Mouse (Mus musculus) layer of hippocampus, postnatal 10 days (tissue): ENCODE results near the gene Pakap. TPM values are rescaled to one million over a fixed set of nuclear protein-coding genes. Genes with fewer than 3 reads are reported as not detected.
A peak's percentile ranks its signal among the peaks of the same experiment; 100 is the strongest.

ENCODE experiments used
- DNase-seq, 2 experiments: peaks; one replicate each; pipeline ENCODE4 v3.0.0; 2021; ENCODE audit warnings: low spot score in 2 of 2
- total RNA-seq, 2 experiments: library from RNA; stranded (reverse); gene quantifications; 2 replicates each; pipeline ENCODE4 v1.2.3; 2021

Gene Pakap
- total RNA-seq, 2 experiments from 2014 or later: 20.9 to 25.3 TPM

DNA sequence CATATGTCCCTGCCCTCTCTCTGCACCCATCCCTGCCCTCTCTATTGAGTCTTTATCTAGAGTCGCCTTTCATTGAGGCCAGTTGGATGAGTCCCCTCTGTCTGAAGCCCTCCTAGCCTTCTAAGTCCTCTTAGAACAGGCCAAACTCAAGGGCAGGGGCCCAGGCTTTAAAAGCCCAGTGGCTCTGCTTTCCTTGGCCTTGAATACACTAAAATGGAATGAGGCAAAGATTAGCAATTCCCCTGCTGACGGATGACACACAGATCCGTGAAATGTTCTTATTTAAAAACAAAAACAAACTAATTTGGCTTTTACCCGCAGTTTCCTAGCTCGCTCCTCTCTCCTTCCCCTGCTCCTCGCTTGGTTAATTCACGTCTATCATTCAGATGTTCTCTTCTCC lies 194.4 kb downstream of the Pakap start:
- no peak for DNase-seq

DNA sequence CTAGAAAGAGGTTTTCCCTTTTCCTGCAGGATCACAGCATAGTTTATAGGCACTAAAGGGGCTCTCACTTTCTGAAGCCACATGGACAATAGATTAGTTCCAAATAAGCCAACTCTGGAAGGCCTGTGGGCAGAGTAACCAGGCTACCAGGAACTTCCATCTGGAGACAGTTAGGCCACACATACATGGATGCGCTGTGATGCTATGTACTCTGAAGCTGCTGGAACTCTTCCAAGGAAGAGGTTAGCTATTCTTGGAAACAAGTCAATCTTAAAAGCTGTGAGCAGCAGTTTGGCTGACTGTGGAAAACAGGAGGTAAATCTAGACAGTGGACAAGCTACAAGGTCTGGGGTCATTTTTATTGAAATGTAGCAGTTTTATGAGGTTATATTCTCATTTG lies 196.4 kb downstream of the Pakap start:
- no peak for DNase-seq

DNA sequence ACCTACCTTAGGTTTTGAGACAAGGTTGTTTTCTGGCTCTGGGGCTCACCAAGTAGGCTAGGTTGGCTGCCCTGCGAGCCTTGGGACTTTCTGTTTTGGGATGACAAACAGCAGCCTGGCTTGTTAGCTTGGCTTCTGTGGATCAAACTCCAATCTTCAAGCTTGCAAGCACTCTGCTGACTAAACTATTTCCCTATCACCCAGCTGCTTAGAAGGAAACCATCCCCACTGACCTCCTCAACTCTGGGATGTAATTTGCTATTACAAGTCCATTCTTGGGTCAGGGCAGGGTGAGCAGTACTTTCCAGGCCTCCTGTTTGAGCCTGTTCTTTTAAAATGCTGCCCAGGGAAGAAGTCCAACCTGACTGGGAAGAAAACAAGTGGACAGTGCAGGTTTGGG lies 196.9 kb downstream of the Pakap start:
- DNase-seq: no peak

DNA sequence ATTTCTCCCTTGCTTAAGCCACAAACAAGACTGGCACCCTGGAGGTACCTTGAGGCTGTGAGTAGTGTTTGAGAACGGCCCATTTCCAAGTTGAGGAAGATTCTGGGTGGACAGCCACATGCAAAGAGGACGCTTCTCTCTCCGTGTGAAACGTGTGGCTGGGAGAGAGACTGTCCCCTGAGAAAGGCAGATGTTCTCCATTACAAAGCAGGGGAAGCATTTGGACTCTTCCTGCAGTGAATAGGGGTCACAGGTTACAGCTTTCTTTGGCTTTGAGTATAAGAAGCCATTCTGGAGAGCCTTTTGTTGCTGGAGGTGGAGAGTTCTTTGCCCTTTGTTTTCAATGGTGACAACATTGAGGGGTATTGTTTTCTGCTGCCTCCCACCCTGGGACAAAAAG lies 197.8 kb downstream of the Pakap start:
- DNase-seq: no peak

DNA sequence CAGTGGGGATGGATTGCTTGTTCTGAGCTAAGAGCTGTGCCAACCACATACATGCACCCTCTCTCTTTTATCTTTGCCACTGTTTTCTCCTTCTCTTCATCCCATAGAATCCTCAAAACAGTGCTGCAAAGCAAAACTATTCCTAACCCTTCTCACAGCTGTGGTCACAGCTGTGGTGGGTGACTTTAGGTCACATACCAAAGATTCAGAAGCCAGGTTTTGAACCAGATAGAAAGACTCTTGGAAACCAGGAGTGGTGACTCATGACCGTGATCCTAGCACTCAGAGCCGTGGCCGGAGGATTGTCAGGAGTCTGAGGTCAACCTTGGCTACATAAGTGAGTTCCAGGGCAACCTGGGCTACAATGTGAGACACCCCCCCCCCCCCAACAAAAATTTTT lies 201.0 kb downstream of the Pakap start:
- DNase-seq: no peak

DNA sequence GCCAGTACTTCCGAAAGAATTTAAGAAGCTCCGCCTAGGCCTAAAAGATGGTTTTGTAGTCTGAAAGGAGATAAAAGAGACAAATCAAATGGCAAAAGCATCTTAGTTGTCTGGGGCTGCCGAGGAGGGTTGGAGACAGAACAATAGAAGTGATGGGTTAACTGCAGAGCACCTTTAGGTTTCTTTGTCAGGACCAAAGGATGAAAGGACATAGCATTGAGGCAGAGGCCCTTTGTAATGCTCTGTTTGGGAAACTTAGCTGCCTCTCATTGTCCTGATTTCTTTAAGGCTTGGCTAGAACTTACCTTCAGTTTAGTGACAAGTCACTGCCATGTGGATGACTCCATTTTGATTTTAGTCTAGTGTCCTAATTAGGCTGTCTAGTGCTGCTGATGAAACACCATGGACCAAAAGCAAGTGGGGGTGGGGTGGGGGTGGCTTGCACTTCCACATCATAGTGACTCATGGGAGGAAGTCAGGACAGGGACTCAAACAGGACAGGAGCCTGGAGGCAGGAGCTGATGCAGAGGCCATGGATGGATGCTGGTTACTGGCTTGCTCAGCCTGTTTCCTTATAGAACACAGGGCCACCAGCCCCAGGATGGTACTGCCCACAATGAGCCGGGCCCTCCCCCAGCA lies 202.3 kb downstream of the Pakap start:
- no peak for DNase-seq

DNA sequence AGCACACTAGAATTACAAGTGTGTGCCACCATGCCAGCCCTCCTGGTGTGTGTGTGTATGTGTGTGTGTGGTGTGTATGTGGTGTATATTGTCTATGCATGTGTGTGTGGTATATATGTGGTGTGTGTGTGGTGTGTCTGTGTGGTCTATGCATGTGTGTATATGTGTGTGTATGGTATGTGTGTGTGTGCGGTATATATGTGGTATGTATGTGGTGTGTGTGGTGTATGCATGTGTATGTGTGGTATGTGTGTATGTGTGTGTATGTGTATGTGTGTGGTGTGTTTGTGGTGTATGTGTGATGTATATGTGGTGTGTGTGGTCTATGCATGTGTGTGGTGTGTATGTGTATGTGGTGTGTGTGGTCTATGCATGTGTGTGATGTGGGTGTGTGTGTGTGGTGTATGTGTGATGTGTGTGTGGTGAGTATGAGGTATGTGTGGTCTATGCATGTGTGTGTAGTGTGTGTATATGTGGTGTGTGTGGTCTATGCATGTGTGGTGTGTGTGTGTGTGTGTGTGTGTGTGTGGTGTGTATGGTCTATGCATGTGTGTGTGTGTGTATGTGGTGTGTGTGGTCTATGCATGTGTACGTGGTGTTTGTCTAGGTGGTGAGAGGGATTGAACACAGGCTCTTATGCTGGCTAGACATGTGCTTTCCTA lies 203.7 kb downstream of the Pakap start:
- DNase-seq: no peak

DNA sequence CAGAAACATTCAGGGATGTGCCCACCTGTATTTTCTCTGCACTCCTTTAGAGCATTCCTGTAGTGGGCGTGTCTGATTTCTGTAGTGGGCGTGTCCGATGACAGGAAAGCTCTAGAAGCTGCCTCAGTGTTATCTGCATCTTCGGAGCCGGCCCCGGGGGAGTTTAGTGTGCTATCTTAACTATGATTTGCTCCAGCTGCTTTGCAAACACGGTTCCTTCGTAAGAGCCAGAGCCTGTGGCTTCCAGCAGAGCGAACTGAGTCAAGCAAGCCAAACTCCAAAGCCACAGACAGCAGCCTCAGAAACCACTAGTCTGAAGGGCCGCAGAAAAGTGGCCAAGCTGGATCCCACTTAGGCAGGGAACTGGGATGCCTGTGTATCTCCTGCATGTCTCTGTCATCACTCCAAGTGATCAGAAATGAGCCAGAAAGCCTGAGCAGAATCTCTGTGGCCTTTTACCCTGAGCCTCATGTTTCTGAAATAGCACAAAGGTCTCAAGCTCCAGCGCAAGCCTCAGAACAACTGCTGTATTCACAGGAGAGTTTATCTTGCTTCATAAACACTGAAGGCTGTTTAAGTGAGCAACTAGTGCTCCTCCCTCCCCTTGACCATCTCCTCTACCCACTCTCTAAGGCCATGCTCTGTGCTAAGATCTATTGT lies 205.0 kb downstream of the Pakap start:
- no peak for DNase-seq

DNA sequence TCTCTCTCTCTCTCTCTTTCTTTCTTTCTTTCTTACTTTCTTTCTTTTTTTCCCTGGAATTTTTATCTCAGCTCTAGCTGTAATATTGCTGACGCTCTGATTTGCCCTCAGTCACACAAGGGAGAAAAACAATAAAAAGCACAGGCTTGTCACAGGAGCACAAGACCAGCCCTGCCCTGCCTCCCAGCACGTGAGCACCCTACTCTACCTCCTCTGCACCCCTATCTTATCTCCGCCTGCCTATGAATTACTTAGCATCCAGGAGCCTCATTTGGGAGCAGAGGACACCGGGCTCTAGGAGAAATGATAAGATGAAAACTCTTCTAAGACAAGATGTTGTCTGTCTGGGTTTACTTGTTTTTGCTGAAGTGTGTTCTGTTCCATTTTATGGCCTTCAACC lies 206.5 kb downstream of the Pakap start:
- DNase-seq: no peak

DNA sequence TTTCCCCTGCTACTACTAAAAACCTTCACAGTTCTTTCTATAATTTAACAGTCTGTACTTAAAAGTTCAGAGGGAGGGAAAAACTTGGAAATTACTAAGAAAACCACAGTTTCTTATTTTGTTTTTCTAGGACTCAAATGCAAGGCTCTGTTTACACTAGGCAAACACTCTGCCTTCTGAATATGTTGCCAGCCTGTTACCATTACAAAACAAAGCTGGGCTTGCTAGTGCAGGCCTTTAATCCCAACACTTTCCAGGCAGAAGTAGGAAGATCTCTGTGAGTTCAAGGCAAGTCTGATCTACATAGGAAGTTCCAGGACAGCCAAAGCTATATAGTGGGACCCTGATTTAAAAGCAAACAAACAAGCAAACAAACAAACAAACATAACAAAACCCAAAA lies 207.6 kb downstream of the Pakap start:
- no peak for DNase-seq

DNA sequence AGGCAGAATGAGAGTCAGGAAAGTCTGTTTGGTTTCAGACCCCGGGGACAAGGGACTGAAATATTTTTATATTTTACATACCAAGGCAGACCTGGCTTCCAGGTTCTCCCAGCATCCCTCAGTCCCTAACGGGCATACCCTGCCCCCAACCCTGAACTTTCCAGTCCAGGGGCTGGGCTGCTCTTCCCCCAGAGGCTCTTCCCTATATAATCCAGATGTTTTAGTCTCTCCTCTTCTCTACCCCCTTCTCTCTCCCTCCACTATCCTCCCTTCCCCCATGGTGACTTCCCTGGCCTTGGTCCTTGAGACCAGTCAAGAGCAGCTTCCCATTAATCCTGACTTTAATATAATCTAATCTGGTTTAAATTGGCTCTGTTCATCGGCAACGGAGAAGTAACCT lies 212.4 kb downstream of the Pakap start:
- DNase-seq: no peak

DNA sequence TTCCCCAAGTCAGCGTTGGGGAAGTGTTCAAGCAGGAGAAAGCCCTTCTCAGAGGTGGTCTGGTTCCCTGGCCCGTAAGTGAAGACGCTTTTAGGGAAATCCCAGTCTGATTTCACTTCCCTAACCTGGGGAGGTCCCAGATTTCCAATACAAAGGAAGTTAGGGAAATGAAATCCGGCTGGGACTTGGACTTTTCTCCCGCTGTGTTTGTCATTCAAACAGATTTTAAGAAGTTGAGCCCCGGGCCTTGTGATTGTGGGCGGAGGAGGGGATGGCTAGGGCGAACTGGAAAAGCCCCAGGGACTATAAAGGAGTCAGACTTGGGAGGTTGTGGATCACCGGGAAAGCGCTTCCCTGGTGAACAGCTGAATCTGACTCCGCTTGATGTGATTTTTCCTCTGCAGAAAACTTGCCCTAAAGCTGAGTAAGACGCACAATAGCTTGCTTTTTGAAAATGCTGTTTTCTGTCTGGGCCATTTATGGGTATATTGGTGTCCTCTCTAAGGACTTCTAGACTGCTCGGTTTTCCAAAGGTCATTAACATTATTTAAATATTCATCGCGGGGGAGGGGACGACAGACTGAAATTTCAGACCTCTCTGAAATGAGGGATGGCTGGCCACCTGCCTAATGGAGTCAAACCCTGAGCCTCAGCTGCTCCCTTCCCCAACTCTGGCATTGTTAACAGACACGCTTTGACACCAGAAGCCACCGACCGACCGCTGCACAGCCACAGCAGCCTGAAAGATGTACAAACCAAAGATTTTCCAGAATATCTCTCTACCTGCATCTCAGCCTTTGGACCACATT lies 213.1 kb downstream of the Pakap start:
- no peak for DNase-seq

DNA sequence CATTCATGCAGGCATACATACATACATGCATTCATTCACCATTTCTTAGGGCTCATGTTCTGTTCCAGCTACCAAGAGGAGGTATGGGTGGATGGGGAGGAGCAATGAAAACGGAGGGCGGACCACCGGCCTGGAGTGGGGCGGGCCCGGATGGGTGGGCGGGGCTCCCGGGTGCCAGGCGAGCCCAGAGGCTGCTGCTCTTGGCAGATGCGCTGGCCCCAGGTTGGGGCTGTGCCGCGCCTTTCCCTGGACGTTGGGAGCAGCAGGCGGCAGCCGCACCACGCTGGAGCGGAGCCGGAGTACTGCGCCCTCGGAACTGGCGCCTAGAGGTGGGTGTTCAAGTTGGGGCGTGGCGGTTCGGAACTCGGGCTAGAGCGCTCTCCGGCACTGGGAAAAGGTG lies 214.0 kb downstream of the Pakap start:
- peak; percentile 32 to 58 for DNase-seq

DNA sequence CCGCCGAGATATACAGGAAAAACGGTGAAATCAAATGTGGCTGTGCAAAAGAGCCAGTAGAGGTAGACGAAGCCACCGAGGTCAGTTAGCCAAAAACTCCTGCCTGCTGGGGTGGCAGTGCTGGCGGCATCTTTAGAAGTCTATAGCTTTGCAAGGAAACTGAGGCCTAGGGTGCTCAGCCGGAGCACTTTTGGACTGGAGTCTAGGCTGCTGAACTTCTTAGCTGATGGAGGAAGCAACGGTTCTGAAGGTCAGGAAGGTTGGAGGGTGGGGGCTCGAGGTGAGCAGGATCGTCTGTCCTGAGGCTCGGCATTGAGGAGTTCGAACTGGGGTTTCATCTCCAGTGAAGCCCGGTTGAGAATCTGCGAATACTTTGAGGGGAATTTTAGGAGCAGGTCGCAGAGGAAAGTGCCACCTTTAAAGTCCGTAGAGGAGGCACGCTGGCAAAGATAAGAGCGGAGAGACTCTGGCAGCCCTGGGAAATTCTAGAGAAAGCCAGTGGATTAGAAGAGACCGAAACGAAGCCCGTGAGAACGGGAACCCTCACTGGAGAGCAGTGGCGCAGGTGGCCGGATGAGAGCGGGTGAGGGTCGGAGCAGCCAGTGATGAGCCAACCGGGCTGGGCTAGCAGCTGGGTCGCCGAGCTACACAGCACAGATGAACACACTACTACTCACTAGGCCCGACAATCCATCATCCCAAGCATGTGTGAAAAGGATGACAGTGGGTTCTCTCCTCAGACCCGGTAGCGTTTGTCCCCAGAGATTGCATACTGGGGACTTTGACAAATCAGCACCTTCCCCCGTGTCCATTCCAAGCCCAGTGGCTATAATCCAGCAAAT lies 214.8 kb downstream of the Pakap start:
- peak; percentile 11 to 21 for DNase-seq

DNA sequence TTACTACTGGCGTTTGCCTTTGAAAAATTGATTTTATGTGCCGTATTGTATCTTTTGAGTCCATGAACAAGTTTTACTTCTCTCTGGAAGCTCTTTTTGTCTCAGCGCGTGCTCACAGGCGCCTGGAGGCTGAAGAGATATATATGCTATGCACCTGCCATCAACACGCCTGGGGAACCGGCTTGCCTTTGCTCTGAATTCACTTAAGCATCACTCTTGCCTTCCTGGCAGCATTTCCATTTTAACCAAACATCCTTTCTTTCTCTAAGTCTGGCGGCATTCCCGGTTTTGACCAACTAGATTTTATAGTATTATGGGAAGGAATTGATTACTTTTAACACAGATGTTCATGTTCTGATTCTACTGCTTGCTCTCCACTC lies 215.4 kb downstream of the Pakap start:
- no peak for DNase-seq

DNA sequence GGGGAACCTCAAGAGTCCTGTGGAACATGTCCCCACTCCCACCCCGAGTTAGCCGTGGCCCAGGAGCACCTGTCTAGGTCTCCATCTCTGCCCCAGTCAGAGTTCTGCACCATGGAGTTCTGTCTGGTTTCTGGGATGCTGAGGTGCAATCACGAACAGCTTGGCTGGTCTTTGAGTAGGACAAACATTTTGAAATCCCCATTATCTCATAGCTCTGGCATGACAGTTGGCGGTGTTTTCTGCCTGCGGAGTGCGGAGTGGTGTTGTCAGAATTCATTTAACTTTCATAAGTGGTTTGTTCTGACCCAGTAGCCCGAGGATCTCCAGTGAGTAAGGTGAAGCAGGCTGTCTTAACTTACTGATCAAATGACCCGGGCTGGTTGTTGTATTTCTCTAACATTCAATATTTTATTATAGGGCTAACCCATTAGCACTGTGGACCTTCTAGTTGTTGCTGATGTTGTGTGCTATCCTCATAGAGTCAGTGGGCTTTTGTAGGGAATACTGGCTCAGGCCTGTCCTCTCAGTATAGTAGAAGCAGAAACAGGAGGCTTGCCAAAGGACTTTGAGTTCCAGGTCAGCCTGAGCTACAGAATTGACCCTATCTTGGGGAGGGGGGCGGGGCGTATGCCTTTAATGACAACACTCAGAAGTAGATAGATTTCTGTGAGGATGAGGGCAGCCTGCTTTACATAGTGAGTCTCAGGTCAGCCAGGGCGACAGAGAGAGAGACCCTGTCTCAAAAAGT lies 216.0 kb downstream of the Pakap start:
- DNase-seq: no peak

DNA sequence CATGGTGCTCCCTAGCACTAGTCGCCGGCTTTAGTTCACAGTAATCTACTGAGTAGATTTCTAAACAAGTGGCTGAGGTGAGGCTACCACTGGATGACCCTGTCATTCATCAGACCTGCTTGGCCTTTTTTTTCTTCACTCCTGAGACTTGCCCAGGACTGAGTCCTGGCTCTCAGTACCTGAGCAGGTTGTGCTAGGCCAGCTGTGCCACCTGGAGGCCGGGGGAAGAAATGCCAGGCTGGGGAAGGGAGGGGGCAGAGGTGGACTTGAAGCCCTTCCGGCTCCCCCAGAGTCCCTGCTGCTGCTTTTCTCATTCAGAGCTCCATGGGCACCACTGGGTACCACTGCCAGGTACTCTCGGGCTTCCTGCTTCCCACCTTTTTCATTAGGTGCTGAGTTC lies 220.7 kb downstream of the Pakap start:
- DNase-seq: no peak

DNA sequence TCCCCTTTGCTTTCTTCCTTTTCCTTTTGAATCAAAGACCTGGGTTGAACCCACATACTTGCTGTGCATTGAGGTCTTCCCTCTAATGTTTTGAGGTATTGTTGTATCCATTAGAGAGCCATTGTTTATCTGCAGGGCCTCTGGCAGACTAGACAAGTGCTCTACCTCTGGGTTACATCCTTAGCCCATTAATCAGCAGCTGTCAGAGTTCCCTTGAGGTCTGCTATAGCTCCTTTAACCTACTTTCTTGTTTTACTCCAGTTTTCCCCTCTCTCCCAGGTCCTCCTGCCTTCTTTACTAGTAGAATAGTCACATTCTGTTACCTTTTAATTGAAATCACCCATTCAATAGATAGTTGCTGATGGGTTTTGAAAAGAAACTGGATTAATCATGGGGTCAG lies 221.1 kb downstream of the Pakap start:
- no peak for DNase-seq

DNA sequence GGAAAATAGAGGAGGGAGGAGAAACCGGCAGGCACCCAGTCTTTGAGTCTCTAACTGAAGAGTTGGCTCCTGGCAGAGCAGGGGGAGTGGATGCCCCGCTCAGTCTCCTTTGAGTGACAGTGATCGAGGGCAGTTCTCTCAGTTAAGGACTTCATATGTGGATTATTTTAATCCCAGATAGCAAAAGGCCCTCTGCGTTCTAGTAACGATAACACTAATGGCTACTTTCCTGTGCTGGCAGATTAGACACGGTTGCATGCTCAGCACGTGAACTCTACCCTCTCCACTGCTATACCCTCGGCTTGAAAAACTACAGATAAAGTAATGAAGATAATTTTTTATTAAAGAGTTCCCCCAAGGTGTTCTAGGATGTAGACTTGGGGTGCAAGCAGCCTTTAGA lies 226.0 kb downstream of the Pakap start:
- DNase-seq: no peak

DNA sequence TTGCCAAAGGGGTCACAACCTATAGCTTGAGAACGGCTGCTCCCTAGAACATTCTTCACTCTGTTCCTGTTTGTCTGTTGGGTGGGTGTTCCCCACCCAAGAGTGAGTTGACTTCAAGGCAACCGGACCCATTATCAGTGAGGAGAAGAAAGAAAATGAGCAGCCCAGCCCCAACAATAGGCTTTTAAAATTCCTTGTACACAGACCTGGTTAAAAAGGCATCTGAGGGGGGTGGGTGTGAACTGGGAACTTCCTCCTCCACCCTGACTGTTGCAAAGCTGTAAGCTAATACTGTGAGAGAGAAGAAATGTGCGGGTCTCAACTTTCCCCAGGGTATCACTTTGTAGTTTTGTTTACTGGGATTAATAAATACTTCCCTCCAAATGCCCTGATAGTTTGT lies 226.6 kb downstream of the Pakap start:
- DNase-seq: no peak
